Mouse (Mus musculus): ENCODE measurements around the gene Olfr859.
"Not testable (repeated sequence)": the region's sequence is repeated elsewhere in the genome, so short reads cannot be mapped to it uniquely, and the experiment has no call there.

The Olfr859 gene

GRCm38 (mm10) chr9:19804606-19805005, at the start of gene Olfr859:
Olfr859 (plus strand) TSS chr9:19804906.
- DNase-seq (ENCODE audit: low read depth, low spot score), result not testable (repeated sequence)

- DNase-seq (ENCODE audit: low read depth, low spot score), result no peak
Observed at GRCm38 (mm10) chr9:19769136-19769535, 35.6 kb upstream of the Olfr859 start.

DNA sequence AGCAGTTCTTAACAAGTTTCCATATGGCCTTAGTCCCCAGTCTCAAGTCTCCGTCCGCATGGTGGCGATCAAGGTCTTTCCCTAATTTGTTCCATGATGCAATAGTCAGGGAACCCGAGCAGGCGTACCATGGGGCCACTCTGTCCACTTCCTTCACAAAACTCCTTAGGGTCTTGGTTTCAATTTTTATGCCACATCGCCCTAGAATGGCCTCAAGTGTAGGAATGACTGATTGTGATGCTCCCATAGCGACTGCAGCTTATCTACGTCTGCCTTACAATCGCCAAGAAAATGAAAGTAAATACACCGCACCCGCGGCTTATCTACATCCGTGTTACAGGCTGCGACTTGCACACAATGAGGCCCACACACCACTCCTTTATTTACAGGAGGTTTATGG, 35.0 kb upstream of the Olfr859 start:
- DNase-seq (ENCODE audit: low read depth, low spot score), result no peak

GRCm38 (mm10) chr9:19779983-19780382, 24.7 kb upstream of the Olfr859 start, which contains the start of gene Olfr58:
Olfr58 (plus strand) TSS chr9:19780283.
- no peak for DNase-seq (ENCODE audit: low read depth, low spot score)

DNA sequence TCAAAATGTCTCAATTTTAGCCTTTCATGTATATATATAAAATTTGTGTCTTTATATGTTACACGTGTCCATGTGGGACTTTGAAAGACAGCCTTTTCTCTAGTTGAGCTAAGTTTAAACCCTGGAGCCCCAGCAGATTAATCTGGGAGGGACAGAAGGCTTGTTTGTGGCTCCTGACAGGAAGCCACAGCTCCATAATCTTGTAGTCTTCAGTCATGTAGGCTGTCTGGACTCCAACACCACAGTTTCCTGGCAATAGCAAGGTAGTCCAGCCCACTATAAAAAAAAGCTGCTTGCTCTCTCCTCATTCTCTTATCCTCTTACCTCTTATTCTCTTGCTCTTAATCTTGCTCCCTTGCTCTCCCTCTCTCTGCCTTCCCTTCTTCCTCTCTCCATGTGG, 1.7 kb upstream of the Olfr859 start:
- no peak for DNase-seq (ENCODE audit: low read depth, low spot score)

DNA sequence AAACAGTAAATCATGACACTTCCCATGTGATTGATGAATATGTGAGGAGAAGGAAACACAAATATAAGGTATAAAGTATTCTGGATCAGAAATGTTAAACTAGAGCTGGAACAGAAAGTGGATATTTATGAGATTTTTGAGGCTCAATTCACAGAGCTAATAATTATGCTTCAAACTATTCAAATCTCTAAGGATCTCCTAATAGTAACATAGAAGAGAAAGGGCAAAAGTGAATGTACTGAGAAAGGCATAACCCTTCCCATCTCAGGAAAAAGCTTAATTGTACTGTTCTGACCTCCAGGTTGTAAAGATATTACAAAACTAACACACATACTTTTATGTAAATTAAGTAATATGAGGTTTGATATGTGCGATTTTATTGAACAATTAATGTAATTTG, 44.9 kb downstream of the Olfr859 start, which contains the start of gene Olfr860:
Gene Olfr860, minus strand, starts transcription at position 101 of the 400 bp plus-strand sequence.
- DNase-seq (ENCODE audit: low read depth, low spot score), result no peak
